ENCODE assay signal across 35 mouse cellular contexts in the genomic region with DNA sequence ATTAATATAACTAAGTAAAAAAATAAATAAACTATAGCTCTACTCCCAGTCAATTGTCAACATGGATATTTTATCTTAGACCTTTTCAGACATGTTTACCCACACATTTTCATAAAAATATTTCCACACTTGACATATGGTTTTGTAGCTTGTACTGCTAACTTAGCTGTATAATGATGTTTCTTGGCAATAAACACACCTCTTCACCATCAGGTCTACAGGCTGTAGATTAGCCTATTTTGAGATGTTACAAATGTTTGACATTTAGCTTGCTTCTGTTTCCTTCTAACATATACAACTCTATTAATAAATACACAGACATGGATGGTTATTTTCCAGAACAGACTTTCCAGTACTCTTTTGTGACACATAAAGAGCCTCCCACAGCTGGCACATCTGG.
"Had no signal": no experiment of that assay in that cellular context is flagged by ENCODE, and none has a peak within 500 bp of the region (broad histone marks: within the 10 kb centered on the region; RNA-seq: fewer than 3 reads in every experiment).

No protein-coding gene starts in this region.

- ATAC-seq: hindbrain, embryonic 16.5 days; hindbrain, postnatal 0 days; inflammation-experienced regulatory T-cells, adult 6 months; intestine, embryonic 15.5 days; intestine, embryonic 16.5 days; intestine, postnatal 0 days had no signal

- H3K4me3 ChIP-seq: heart, adult 2 months; heart, embryonic 10.5 days; heart, embryonic 12.5 days; heart, embryonic 13.5 days; heart, embryonic 15.5 days; hindbrain, embryonic 10.5 days; hindbrain, embryonic 12.5 days; hindbrain, embryonic 13.5 days; hindbrain, embryonic 15.5 days; intestine, embryonic 15.5 days; kidney, embryonic 15.5 days; layer of hippocampus, adult 2 months had no signal

- H3K9me3 ChIP-seq: heart, embryonic 10.5 days; heart, embryonic 12.5 days; heart, embryonic 13.5 days; heart, embryonic 15.5 days; hindbrain, embryonic 10.5 days; hindbrain, embryonic 12.5 days; hindbrain, embryonic 13.5 days; hindbrain, embryonic 15.5 days; intestine, embryonic 15.5 days; kidney, embryonic 15.5 days had no signal

- H3K9ac ChIP-seq: heart, embryonic 12.5 days; heart, embryonic 13.5 days; heart, embryonic 15.5 days; hindbrain, embryonic 12.5 days; hindbrain, embryonic 13.5 days; hindbrain, embryonic 14.5 days; hindbrain, embryonic 15.5 days; intestine, embryonic 15.5 days; kidney, embryonic 15.5 days had no signal

- H3K4me1 ChIP-seq: heart, embryonic 10.5 days; heart, embryonic 12.5 days; heart, embryonic 13.5 days; heart, embryonic 15.5 days; hindbrain, embryonic 10.5 days; hindbrain, embryonic 12.5 days; hindbrain, embryonic 15.5 days; intestine, embryonic 15.5 days; kidney, embryonic 15.5 days had no signal

- DNase-seq: heart, adult 2 months; heart, postnatal 10 days; heart, postnatal 14 days; heart, postnatal 36 days; heart, postnatal 4 days; kidney, adult 11 months; kidney, adult 18-20 months; kidney, adult 2 months; kidney, adult 8-10 months; kidney, adult 9 months; kidney, postnatal 10 days; kidney, postnatal 14 days; kidney, postnatal 25 days; kidney, postnatal 36 days; kidney, postnatal 4 days; layer of hippocampus, adult 9-11 months had no signal

- H3K27me3 ChIP-seq: heart, embryonic 12.5 days; heart, embryonic 13.5 days; heart, embryonic 15.5 days; hindbrain, embryonic 12.5 days; hindbrain, embryonic 13.5 days; hindbrain, embryonic 15.5 days; intestine, embryonic 15.5 days; kidney, embryonic 15.5 days had no signal

- H3K36me3 ChIP-seq: heart, embryonic 10.5 days; heart, embryonic 12.5 days; heart, embryonic 13.5 days; heart, embryonic 15.5 days; hindbrain, embryonic 10.5 days; hindbrain, embryonic 12.5 days; hindbrain, embryonic 13.5 days; hindbrain, embryonic 15.5 days; intestine, embryonic 15.5 days; kidney, embryonic 15.5 days had no signal

- H3K4me2 ChIP-seq: heart, embryonic 11.5 days; heart, embryonic 12.5 days; heart, embryonic 13.5 days; heart, embryonic 15.5 days; hindbrain, embryonic 12.5 days; hindbrain, embryonic 13.5 days; hindbrain, embryonic 14.5 days; hindbrain, embryonic 15.5 days; intestine, embryonic 15.5 days; kidney, embryonic 15.5 days had no signal

- H3K27ac ChIP-seq: heart, adult 2 months; heart, embryonic 10.5 days; heart, embryonic 13.5 days; heart, embryonic 15.5 days; hindbrain, embryonic 10.5 days; hindbrain, embryonic 12.5 days; hindbrain, embryonic 13.5 days; hindbrain, embryonic 14.5 days; hindbrain, embryonic 15.5 days; hindbrain, postnatal 0 days; intestine, embryonic 15.5 days; kidney, embryonic 15.5 days; kidney, postnatal 0 days; layer of hippocampus, adult 2 months had no signal
